9 mouse cellular contexts compared by ENCODE assay signal in genomic region chr9:118881281-118881945, GRCm38 (mm10). TPM values are rescaled to one million over a fixed set of nuclear protein-coding genes. Genes with fewer than 3 reads are reported as not detected.
DNase-seq lines count a peak whose midpoint lies in the region; ATAC-seq and TF ChIP-seq lines count a peak whose summit lies in the region.
"Had no signal": no experiment of that assay in that cellular context is flagged by ENCODE, and none has a peak within 500 bp of the region (broad histone marks: within the 10 kb centered on the region; RNA-seq: fewer than 3 reads in every experiment).

No protein-coding gene starts in this region.

- no peaks in the 10 kb centered on the region for H3K36me3 ChIP-seq in midbrain, postnatal 0 days (ENCODE audit: insufficient read depth, low read length)
- no peaks in the 10 kb centered on the region for H3K36me3 ChIP-seq in midbrain, embryonic 15.5 days (replicated peaks)
- 0 out of 2 replicates have a peak, but pooled peaks cover 5% of the 10 kb centered on the region for H3K36me3 ChIP-seq in hindbrain, embryonic 10.5 days

- TF ChIP-seq CTCF in midbrain, postnatal 0 days (IDR thresholded peaks at IDR 0.05), result peak; percentile 50

- H3K4me2 ChIP-seq in midbrain, postnatal 0 days (ENCODE audit: low read depth, low read length, poor library complexity, severe bottlenecking), result no peak overlapping the region
- no peak overlapping the region for H3K4me2 ChIP-seq in midbrain, embryonic 15.5 days

- H3K4me1 ChIP-seq in midbrain, postnatal 0 days (ENCODE audit: insufficient read depth, low read length), result no peaks in the 10 kb centered on the region
- H3K4me1 ChIP-seq in midbrain, embryonic 15.5 days, result no peaks in the 10 kb centered on the region
- peaks cover 3% of the 10 kb centered on the region; the same call in 1 of the 2 replicates for H3K4me1 ChIP-seq in hindbrain, embryonic 10.5 days (replicated peaks)

- H3K27ac ChIP-seq in midbrain, postnatal 0 days (ENCODE audit: low read depth, low read length), result no peak overlapping the region
- no peak overlapping the region for H3K27ac ChIP-seq in midbrain, embryonic 15.5 days
- no peak overlapping the region for H3K27ac ChIP-seq in hindbrain, embryonic 10.5 days

- no peaks in the 10 kb centered on the region for H3K9me3 ChIP-seq in midbrain, postnatal 0 days (ENCODE audit: low read length)
- no peaks in the 10 kb centered on the region for H3K9me3 ChIP-seq in midbrain, embryonic 15.5 days
- no peaks in the 10 kb centered on the region for H3K9me3 ChIP-seq in hindbrain, embryonic 10.5 days

- no peak for ATAC-seq in CD4-positive, CD25-positive, alpha-beta regulatory T cell, adult 4 months
- ATAC-seq in midbrain, postnatal 0 days (ENCODE audit: low FRiP score), result no peak
- no peak for ATAC-seq in midbrain, embryonic 15.5 days (replicated peaks)
- ATAC-seq in activated CD4-positive, CD25-positive, alpha-beta regulatory T cell, adult 4 months, result no peak

- WGBS in midbrain, postnatal 0 days, result 80% methylated on average over 7 of the region's 7 CpGs
- 77% methylated on average over 7 of the region's 7 CpGs for WGBS in midbrain, embryonic 15.5 days
- 78% methylated on average over 7 of the region's 7 CpGs for WGBS in hindbrain, embryonic 10.5 days

- H3K4me3 ChIP-seq in midbrain, postnatal 0 days (ENCODE audit: low read depth, low read length), result no peak overlapping the region
- no peak overlapping the region for H3K4me3 ChIP-seq in midbrain, embryonic 15.5 days
- no peak overlapping the region for H3K4me3 ChIP-seq in hindbrain, embryonic 10.5 days
- H3K4me3 ChIP-seq: myocyte had no signal

- no peaks in the 10 kb centered on the region for H3K27me3 ChIP-seq in midbrain, postnatal 0 days (ENCODE audit: insufficient read depth, low read length)
- no peaks in the 10 kb centered on the region for H3K27me3 ChIP-seq in midbrain, embryonic 15.5 days (replicated peaks)
- H3K27me3 ChIP-seq in hindbrain, embryonic 10.5 days (ENCODE audit: insufficient read depth, poor library complexity, severe bottlenecking), result no peaks in the 10 kb centered on the region

- DNase-seq in CD4-positive, CD25-positive, alpha-beta regulatory T cell, adult 2 months (ENCODE audit: low read depth, low spot score), result peak; percentile 70
- no peak for DNase-seq in midbrain, postnatal 0 days (ENCODE audit: low spot score)
- DNase-seq in kidney, postnatal 36 days, result peak; percentile 35 to 68
- peak; percentile 60 for DNase-seq in thymus, postnatal 25 days
- DNase-seq in hindbrain, embryonic 10.5 days (ENCODE audit: low spot score), result no peak

- H3K9ac ChIP-seq in midbrain, postnatal 0 days (replicated peaks; ENCODE audit: low read length, poor library complexity, severe bottlenecking), result no peak overlapping the region
- no peak overlapping the region for H3K9ac ChIP-seq in midbrain, embryonic 15.5 days

RNA-seq across cellular contexts. Expression of gene Ctdspl, which starts 44.8 kb away (rescaled TPM):
- polyA plus RNA-seq in CD4-positive, CD25-positive, alpha-beta regulatory T cell, adult 4 months (2017; shearing (Covaris generic)), result under 1 TPM; 0.62 to 0.75 TPM
- total RNA-seq in midbrain, postnatal 0 days (2014; rRNA removed), result 9.5 and 11.9 TPM in 2 replicates
- polyA plus RNA-seq in midbrain, postnatal 0 days (2015; fragmentation: Nextera tagmentation; extraction: Ambion mirVana), result 5.2 and 7.1 TPM in 2 replicates
- 7.5 and 8.3 TPM in 2 replicates for polyA plus RNA-seq in midbrain, embryonic 15.5 days (2015; fragmentation: Nextera tagmentation; extraction: Ambion mirVana)
- polyA plus RNA-seq in activated CD4-positive, CD25-positive, alpha-beta regulatory T cell, adult 4 months (2017; shearing (Covaris generic)), result 1 to 10 TPM; 1.0 to 1.2 TPM
- polyA plus RNA-seq in hindbrain, embryonic 10.5 days (2016; fragmentation: Nextera tagmentation; extraction: Ambion mirVana), result 6.8 and 8.3 TPM in 2 replicates

Comparison
In these comparisons a context has a peak if more than half of its experiments do, and no peak if none do; other contexts are left out.
1. DNase-seq: peak in CD4-positive, CD25-positive, alpha-beta regulatory T cell, adult 2 months (single experiment), kidney, postnatal 36 days (2 of 2) and thymus, postnatal 25 days (single experiment); none in midbrain, postnatal 0 days (single experiment) and hindbrain, embryonic 10.5 days (single experiment).